Mouse (Mus musculus) ovary, postnatal 10 days (tissue): ENCODE results near the gene Opa3.
"Not testable (repeated sequence)": the region's sequence is repeated elsewhere in the genome, so short reads cannot be mapped to it uniquely, and the experiment has no call there.

ENCODE experiments used
- DNase-seq: peaks from one replicate; pipeline ENCODE4 v3.0.0; 2022; ENCODE audit warnings: low spot score

Opa3 gene

GRCm38 (mm10) chr7:19281680-19282304 lies 53.7 kb downstream of the Opa3 start:
- DNase-seq, result not testable (repeated sequence)

- no peak for DNase-seq
These were observed 54.3 kb downstream of the Opa3 start, which contains the start of gene Rtn2 for GRCm38 (mm10) chr7:19282385-19282784. Gene Rtn2 (plus strand): TSS chr7:19282624.

- peak; percentile 50 for DNase-seq
These were observed 54.8 kb downstream of the Opa3 start for GRCm38 (mm10) chr7:19282791-19283405.

GRCm38 (mm10) chr7:19283406-19283804 lies 55.3 kb downstream of the Opa3 start:
- DNase-seq, result no peak

GRCm38 (mm10) chr7:19284763-19285162 lies 56.6 kb downstream of the Opa3 start:
- DNase-seq, result no peak

- DNase-seq, result no peak
These were observed 62.9 kb downstream of the Opa3 start for GRCm38 (mm10) chr7:19290969-19291596.

GRCm38 (mm10) chr7:19295503-19296185 lies 67.5 kb downstream of the Opa3 start:
- peak; percentile 97 for DNase-seq

GRCm38 (mm10) chr7:19297034-19297433 lies 68.9 kb downstream of the Opa3 start:
- DNase-seq, result no peak

GRCm38 (mm10) chr7:19297794-19298193 lies 69.7 kb downstream of the Opa3 start:
- no peak for DNase-seq

GRCm38 (mm10) chr7:19299194-19299593 lies 71.1 kb downstream of the Opa3 start:
- no peak for DNase-seq

- peak; percentile 63 for DNase-seq
These were observed 72.6 kb downstream of the Opa3 start for GRCm38 (mm10) chr7:19300501-19301421.

GRCm38 (mm10) chr7:19301461-19302263 lies 73.5 kb downstream of the Opa3 start:
- no peak for DNase-seq

- DNase-seq, result no peak
These were observed 74.3 kb downstream of the Opa3 start for GRCm38 (mm10) chr7:19302264-19303045.

GRCm38 (mm10) chr7:19303046-19303305 lies 74.8 kb downstream of the Opa3 start:
- DNase-seq, result no peak

- DNase-seq, result no peak
These were observed 75.6 kb downstream of the Opa3 start for GRCm38 (mm10) chr7:19303770-19304169.

GRCm38 (mm10) chr7:19304501-19305412 lies 76.6 kb downstream of the Opa3 start:
- no peak for DNase-seq

- no peak for DNase-seq
These were observed 77.2 kb downstream of the Opa3 start for GRCm38 (mm10) chr7:19305413-19305735.
